Mouse (Mus musculus) kidney, postnatal 14 days (tissue): ENCODE measurements around the gene Lypd3.

Experiments
- DNase-seq: peaks from one replicate; pipeline ENCODE4 v3.0.0; 2022; ENCODE audit warnings: mixed read lengths

Lypd3 gene

GRCm38 (mm10) chr7:24636264-24636663 is at the start of gene Lypd3:
Gene Lypd3, plus strand, starts transcription at chr7:24636550.
- DNase-seq: no peak

GRCm38 (mm10) chr7:24586828-24587227 is 49.5 kb upstream of the Lypd3 start:
- DNase-seq: no peak

GRCm38 (mm10) chr7:24587330-24588105 is 48.8 kb upstream of the Lypd3 start, which contains the start of the genes Ethe1 and Zfp575:
Gene Ethe1, plus strand, starts transcription at chr7:24587543.
Gene Zfp575, minus strand, starts transcription at chr7:24587641.
- peak; percentile 61 for DNase-seq

- peak; percentile 80 for DNase-seq
Measured at GRCm38 (mm10) chr7:24588336-24588735, 48.0 kb upstream of the Lypd3 start.

- no peak for DNase-seq
Measured at GRCm38 (mm10) chr7:24591735-24592134, 44.6 kb upstream of the Lypd3 start.

- no peak for DNase-seq
Measured at GRCm38 (mm10) chr7:24592163-24592562, 44.2 kb upstream of the Lypd3 start.

GRCm38 (mm10) chr7:24592781-24593180 is 43.6 kb upstream of the Lypd3 start:
- DNase-seq: no peak

- peak; percentile 88 for DNase-seq
Measured at GRCm38 (mm10) chr7:24593621-24594308, 42.6 kb upstream of the Lypd3 start.

GRCm38 (mm10) chr7:24594309-24594803 is 42.0 kb upstream of the Lypd3 start:
- no peak for DNase-seq

GRCm38 (mm10) chr7:24595464-24595863 is 40.9 kb upstream of the Lypd3 start:
- DNase-seq: no peak

- DNase-seq: no peak
Measured at GRCm38 (mm10) chr7:24598121-24598520, 38.2 kb upstream of the Lypd3 start.

GRCm38 (mm10) chr7:24599211-24600067 is 36.9 kb upstream of the Lypd3 start:
- DNase-seq: peak; percentile 10

- DNase-seq: peak; percentile 96
Measured at GRCm38 (mm10) chr7:24600941-24601597, 35.3 kb upstream of the Lypd3 start.

- no peak for DNase-seq
Measured at GRCm38 (mm10) chr7:24605561-24605960, 30.8 kb upstream of the Lypd3 start.

- DNase-seq: no peak
Measured at GRCm38 (mm10) chr7:24606046-24606445, 30.3 kb upstream of the Lypd3 start.

- DNase-seq: peak; percentile 76
Measured at GRCm38 (mm10) chr7:24608017-24608416, 28.3 kb upstream of the Lypd3 start.

GRCm38 (mm10) chr7:24608561-24608960 is 27.8 kb upstream of the Lypd3 start:
- DNase-seq: no peak

- DNase-seq: peak; percentile 57
Measured at GRCm38 (mm10) chr7:24610144-24610878, 26.0 kb upstream of the Lypd3 start, which contains the start of gene Phldb3. Gene Phldb3, plus strand, starts transcription at chr7:24610763.

- peak; percentile 95 for DNase-seq
Measured at GRCm38 (mm10) chr7:24610879-24611494, 25.4 kb upstream of the Lypd3 start.

GRCm38 (mm10) chr7:24611709-24612108 is 24.6 kb upstream of the Lypd3 start:
- no peak for DNase-seq

- DNase-seq: no peak
Measured at GRCm38 (mm10) chr7:24612308-24612910, 23.9 kb upstream of the Lypd3 start.
